Mouse (Mus musculus) erythroblast, embryonic 14.5 days (primary cell): ENCODE results near the gene Plxnb3.

Experiments
- GATA1 ChIP-seq: IDR thresholded peaks from 2 replicates; pipeline ENCODE4 v1.6.1; 2012; ENCODE audit warnings: low read length, inconsistent platforms, mixed read lengths
- TAL1 ChIP-seq: IDR thresholded peaks from 3 replicates; pipeline ENCODE4 v1.6.1; 2012; ENCODE audit warnings: low read length, inconsistent platforms, mixed read lengths

GRCm38 (mm10) chrX:73748977-73749376 lies 7.9 kb upstream of the Plxnb3 start:
- TF ChIP-seq GATA1 (no peak), TAL1 (no peak)
